Mouse (Mus musculus) adrenal gland, adult 2 months (tissue): ENCODE results near the gene Chrnb2. TPM values are rescaled to one million over a fixed set of nuclear protein-coding genes. Genes with fewer than 3 reads are reported as not detected.
"Not testable (repeated sequence)": the region's sequence is repeated elsewhere in the genome, so short reads cannot be mapped to it uniquely, and the experiment has no call there.

Experiments
- DNase-seq: peaks from one replicate; pipeline ENCODE4 v3.0.0; 2021
- long read RNA-seq: library from polyadenylated mRNA; stranded (forward); transcript quantifications from one replicate; pipeline ENCODE4 v2.0.0, GENCODE M21; 2021
- polyA plus RNA-seq: library from polyadenylated mRNA; depleted of rRNA; stranded (reverse); fragments of >200 nt; gene quantifications from 2 replicates; pipeline ENCODE4 v1.2.3, GENCODE M21; 2012; rRNA removed
- total RNA-seq, 2 experiments: library from RNA; stranded (reverse); gene quantifications; 2 replicates each; pipeline ENCODE4 v1.2.3; 2021

The Chrnb2 gene
- total RNA-seq (1 to 10 TPM; 3.7 to 4.5 TPM), polyA plus RNA-seq (3.6 and 3.9 TPM in 2 replicates)
- long read RNA-seq, full-length matches to known transcripts, result 1 of 3 reads
- long read RNA-seq, partial matches to known transcripts, result 0 of 3 reads
- long read RNA-seq, other reads (novel, unspliced or antisense), result 2 of 3 reads

GRCm38 (mm10) chr3:89764119-89764724, at the start of gene Chrnb2:
TSS of gene Chrnb2 (minus strand) at chr3:89764632.
- peak; percentile 83 for DNase-seq

GRCm38 (mm10) chr3:89814051-89814450, 49.6 kb upstream of the Chrnb2 start:
- DNase-seq, result no peak

- no peak for DNase-seq
These were observed 47.7 kb upstream of the Chrnb2 start for GRCm38 (mm10) chr3:89812166-89812565.

- DNase-seq, result no peak
These were observed 46.4 kb upstream of the Chrnb2 start for GRCm38 (mm10) chr3:89810841-89811240.

- DNase-seq, result no peak
These were observed 44.2 kb upstream of the Chrnb2 start for GRCm38 (mm10) chr3:89808638-89809037.

- no peak for DNase-seq
These were observed 43.4 kb upstream of the Chrnb2 start for GRCm38 (mm10) chr3:89807881-89808280.

- DNase-seq, result no peak
These were observed 42.7 kb upstream of the Chrnb2 start for GRCm38 (mm10) chr3:89807171-89807570.

GRCm38 (mm10) chr3:89806751-89807150, 42.3 kb upstream of the Chrnb2 start:
- no peak for DNase-seq

GRCm38 (mm10) chr3:89805179-89805578, 40.7 kb upstream of the Chrnb2 start:
- DNase-seq, result no peak

- DNase-seq, result no peak
These were observed 38.4 kb upstream of the Chrnb2 start for GRCm38 (mm10) chr3:89802876-89803275.

DNA sequence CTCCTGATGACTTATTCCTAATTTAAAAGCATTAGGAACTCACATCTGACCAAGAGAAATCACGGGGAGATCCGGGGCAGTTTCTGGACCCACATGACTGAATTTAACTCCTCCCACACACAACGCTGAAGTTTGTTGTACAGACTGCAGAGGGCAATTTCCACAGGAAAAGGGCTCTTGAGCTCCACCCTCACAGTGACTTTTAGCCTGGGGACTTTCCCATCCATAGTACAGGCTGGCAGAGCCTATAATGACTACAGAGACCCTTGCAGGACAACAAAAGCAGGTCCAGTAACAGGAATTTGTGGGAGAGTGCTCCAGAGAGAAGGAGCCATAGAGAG, 37.0 kb upstream of the Chrnb2 start:
- peak; percentile 20 for DNase-seq

DNA sequence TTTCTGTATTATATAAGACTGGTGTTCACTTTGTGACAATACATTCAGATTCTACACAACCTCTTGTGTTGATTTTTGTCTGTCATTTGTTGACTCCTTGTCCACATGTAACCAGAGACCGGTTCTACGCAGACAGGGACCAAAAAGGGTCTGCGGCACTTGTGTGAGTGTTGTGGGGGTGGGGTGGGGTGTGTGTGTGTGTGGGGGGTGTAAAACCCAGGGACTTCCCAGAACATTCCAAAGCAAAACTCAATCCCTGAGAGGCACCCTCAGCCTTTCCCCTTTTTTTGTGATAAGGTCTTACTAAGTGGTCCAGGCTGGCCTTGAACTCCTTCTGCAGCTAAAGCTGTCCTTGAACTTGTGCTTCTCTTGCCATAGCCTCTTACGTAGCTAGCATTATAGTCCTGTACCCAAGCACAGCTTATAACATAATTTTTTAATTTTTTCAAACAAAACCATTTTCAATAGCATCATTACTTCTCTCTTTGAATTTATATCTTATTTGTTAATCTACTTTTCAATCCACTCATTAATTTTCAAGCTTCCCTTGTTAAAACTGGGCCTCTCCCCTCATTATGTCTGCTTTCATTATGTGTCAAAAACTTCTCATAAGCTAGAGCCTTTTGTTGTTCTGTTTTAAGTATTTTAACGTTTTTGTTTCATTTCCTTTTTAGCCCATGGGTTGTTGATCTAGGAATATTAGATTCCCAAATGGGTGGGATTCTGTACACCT, 36.5 kb upstream of the Chrnb2 start:
- no peak for DNase-seq

DNA sequence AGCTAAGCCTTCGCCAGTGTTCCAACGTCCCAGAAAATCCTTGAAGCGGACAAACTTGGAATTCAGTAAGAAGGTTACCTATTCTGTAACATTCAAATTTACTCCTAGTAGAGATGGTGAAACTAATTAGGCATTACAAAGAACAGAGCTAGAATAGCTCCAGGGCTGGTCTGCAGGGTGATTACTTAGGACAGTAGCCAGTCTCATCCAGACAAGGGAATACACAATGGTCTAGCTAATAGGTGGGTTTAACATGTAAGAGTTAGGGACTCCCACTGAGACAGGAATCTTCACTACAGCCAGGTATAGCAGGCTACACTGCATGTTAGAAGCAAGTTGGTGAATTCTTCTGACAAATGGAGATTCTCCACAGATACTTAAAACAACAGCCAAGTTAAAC, 35.6 kb upstream of the Chrnb2 start:
- not testable (repeated sequence) for DNase-seq

DNA sequence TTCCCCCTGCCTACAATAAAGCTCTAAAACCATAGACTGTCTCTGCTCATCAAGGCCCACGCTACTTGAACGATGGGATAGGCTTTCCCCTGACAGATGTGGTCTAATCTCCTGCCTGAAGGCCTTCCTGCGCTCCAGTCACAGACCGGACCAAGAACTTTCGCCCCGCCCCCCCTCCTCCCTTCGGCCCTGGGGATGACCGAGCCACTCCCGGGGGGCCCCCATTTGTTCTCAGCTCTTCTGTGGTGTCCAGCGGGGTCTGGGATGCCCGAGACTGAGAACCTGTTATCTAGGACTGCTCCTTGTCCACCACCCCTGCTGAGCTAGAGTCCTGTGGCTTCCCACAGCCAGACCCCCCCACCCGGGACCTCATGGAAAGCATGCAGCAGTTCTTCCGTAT, 35.0 kb upstream of the Chrnb2 start:
- no peak for DNase-seq

DNA sequence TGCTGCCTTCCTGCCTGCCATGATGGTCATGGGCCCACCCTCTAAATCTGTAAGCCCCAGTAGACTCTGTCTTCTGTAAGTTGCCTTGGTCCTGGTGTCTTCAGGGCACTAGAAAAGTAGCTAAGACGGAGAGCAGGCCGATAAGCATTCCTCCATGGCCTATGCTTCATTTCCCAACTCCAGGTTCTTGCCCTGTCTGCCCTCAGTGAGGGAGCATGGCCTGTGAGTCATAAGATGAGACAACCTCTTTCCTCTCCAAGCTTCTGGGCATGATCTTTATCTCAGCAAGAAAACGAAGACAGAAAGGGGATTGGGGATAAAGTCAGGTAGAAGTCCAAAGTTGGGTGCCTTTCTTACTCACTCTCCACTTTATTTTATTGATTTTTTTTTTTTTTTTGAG, 34.1 kb upstream of the Chrnb2 start:
- DNase-seq, result no peak

- no peak for DNase-seq
These were observed 31.9 kb upstream of the Chrnb2 start for GRCm38 (mm10) chr3:89796358-89796757.

DNA sequence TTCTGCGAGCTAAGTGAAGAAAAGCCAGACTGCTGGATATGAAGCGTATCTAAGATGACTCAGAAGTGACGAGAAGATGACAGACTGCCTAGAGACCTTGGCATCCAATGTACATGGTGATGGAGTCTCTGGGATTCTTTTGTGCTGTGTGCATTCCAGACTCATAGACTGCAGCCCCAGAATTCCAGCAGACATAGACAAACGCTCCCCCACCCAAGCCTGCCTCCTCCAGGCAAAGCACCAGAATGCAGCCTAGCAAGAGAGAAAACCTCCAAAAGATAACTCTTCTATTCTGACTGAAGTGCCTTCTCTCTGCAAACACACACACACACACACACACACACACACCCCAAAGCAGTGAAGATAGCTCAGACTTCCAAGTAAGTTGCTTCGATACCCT, 31.3 kb upstream of the Chrnb2 start:
- no peak for DNase-seq

- no peak for DNase-seq
These were observed 30.2 kb upstream of the Chrnb2 start for GRCm38 (mm10) chr3:89794616-89795015.

- no peak for DNase-seq
These were observed 24.4 kb upstream of the Chrnb2 start for GRCm38 (mm10) chr3:89788680-89789352.

GRCm38 (mm10) chr3:89786275-89786674, 21.8 kb upstream of the Chrnb2 start:
- no peak for DNase-seq

- DNase-seq, result peak; percentile 95
These were observed 20.7 kb upstream of the Chrnb2 start for GRCm38 (mm10) chr3:89784991-89785753.

- DNase-seq, result peak; percentile 31
These were observed 17.2 kb upstream of the Chrnb2 start for GRCm38 (mm10) chr3:89781640-89782039.
